Mouse (Mus musculus) gastrocnemius, postnatal 14 days (tissue): ENCODE data around the gene Slc25a11. TPM values are rescaled to one million over a fixed set of nuclear protein-coding genes. Genes with fewer than 3 reads are reported as not detected.

Experiments used
- DNase-seq: peaks from one replicate; pipeline ENCODE4 v3.0.0; 2021; ENCODE audit warnings: mixed read lengths
- intact Hi-C: fragments of 180-260 bp; cut with DNase I; formaldehyde crosslinking; loops from one replicate; pipeline ENCODE4 v1.15.1; 2025; ENCODE audit warnings: low total_unique reads
- total RNA-seq, 2 experiments: library from RNA; stranded (reverse); gene quantifications; 2 replicates each; pipeline ENCODE4 v1.2.3; 2021

The Slc25a11 gene
- total RNA-seq, 2 experiments from 2014 or later: 278 to 315 TPM

DNA sequence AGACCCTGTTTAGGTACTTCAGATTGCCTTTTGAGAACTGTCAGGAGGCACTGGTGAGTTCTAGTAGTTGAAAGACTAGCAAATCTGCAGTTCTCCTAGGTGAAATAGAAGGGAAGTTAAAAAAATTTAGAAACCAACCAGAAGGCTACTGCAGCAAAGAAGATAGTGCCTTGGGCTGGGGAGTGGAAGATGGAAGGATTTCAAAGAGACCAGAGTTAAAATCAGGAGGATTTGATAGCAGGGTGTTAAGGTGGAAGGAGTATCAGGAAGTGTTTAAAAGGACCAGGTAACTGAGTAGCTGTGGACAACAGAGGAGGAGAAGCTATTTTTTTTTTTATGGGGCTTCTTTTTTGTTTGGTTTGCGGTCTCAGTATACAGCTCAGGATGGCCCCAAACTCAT, 9.5 kb downstream of the Slc25a11 start:
- intact Hi-C loops: no loop called here
- no peak for DNase-seq

- no peak for DNase-seq
- intact Hi-C loops: no loop called here
These were observed 11.7 kb downstream of the Slc25a11 start for GRCm38 (mm10) chr11:70635601-70636000.

DNA sequence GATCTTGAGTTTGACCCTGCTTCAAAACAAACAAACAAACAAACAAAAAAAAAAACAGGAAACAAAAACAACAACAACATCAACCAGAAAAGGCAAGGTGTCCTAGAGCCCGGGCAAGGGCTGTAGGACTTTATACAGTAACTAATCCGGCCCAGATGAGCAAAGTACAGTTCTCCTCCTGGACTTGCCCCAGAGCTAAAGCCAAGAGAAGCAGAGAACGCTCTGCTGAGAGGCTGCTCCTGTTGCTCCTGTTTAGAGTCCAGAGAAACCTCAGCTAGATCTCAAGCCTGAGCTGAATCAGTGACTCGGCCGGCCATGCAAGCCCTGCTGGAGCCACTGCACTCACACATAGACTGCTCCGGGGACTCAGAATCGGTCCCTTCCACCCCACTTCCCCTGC, 17.1 kb downstream of the Slc25a11 start:
- DNase-seq: no peak
- intact Hi-C loops: no loop called here

DNA sequence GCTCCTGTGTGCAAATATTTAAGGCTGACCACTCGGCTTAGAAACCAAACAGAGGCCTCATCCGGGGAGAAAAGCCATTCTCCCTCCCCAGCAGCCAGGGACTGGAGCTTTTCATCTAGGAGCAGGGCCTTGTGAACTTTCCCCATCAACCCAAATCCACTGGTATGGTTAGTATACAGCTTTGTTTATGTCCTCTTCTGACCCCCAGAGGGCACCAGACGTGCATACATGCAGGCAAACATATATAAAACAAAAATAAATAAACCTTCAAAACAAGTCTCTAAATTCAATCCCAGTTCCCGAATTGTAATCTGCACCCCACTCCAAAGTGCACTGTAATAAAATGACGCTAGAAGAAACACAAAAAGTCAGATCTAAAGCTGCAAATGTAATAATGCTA, 17.7 kb downstream of the Slc25a11 start:
- intact Hi-C loops: loop anchor here (5.0 kb wide), 1 partner anchor 128 kb away; no protein-coding TSS in a partner anchor
- DNase-seq: no peak

DNA sequence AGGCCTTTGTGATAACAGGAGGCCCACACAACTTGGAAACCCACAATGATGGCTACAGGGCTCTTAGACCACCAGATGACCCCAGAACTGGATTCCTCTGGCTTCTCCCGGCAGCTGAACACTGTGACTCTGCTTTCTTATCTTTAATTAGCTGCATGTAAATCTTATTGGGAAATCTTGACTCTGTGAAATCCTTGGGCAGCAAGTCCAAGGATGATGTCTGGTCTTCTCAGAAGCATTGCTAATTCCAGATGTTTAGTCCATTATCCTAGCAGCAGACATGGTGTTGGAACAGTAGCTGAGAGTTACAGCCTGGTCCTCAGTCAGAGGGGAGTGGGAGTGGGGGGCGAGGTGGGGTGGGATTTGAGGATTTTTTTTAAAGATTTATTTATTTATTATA, 18.8 kb downstream of the Slc25a11 start:
- DNase-seq: no peak
- intact Hi-C loops: loop anchor here (5.0 kb wide), 1 partner anchor 129 kb away; no protein-coding TSS in a partner anchor

- intact Hi-C loops: loop anchor here (5.0 kb wide), 1 partner anchor 130 kb away; no protein-coding TSS in a partner anchor
- no peak for DNase-seq
These were observed 20.4 kb downstream of the Slc25a11 start for GRCm38 (mm10) chr11:70626877-70627276.

DNA sequence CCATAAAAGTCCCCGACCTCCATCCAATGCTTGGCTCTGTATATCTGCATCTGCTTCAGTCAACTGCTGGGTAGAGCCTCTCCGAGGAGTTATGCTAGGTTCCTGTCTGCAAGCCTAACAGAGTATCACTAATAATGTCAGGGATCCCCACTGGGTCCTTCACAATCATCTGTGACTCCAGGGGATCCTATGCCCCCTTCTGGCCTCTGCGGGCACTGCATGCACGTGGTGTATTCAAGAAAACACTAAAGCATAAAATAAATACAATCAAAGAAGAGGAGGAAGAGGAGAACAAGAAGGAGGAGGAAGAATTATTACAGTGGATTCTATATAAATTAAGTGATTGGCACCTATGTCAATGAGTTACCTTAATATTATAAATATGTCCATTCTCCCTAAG, 21.8 kb downstream of the Slc25a11 start:
- intact Hi-C loops: loop anchor here (5.0 kb wide), 1 partner anchor 132 kb away; no protein-coding TSS in a partner anchor
- peak; percentile 51 for DNase-seq

GRCm38 (mm10) chr11:70623053-70623742, 24.1 kb downstream of the Slc25a11 start:
- intact Hi-C loops: loop anchor here (5.0 kb wide), 1 partner anchor 831 kb away; no protein-coding TSS in a partner anchor

DNA sequence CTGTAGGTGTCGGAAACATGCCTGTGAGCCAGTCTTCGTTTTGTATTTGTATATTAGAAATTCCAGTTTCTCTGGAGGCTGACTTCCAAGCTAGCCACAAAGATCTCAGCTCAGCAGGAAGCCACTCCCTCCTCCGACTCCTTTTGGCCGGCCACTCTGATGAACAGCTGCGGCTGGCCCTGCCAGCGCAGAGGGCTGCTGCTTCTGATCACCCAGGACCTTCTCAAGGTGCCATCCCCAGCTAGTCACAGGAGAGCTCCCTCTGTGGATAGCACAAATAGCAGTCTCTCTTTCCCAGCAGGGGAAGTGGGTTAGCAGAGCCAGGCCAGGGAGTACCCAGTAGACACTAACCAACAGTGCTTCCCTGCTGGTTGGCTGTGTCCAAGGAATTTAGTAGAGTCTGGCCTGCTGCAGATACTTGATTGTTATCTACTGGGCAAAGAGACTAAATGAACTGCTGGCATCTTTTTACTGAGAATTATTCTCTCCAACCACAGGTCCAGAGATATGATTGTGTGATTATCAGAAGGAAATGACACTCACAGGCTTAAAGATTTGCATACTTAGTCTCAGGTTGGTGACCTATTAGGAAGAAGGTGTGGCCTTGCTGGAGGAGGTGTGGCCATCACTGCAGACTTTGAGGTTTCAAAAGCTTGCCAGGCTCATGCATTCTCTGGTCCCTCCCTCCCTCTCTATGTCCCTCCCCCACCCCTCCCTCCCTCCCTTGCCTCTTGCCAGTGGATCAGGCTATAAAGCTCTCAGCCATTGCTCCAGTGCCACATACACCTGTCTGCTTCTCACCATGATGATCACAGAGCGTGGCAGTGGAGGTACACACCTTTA, 25.1 kb downstream of the Slc25a11 start:
- peak; percentile 71 for DNase-seq
- intact Hi-C loops: loop anchor here (5.0 kb wide), 1 partner anchor 830 kb away; no protein-coding TSS in a partner anchor

More at GRCm38 (mm10) chr11:70623053-70623742, 24.1 kb downstream of the Slc25a11 start:
- DNase-seq: no peak

- intact Hi-C loops: loop anchor here (10.0 kb wide), 1 partner anchor 184 kb away; the partner anchor contains the start of gene Arrb2
- DNase-seq: peak; percentile 46
These were observed 28.2 kb downstream of the Slc25a11 start, which contains the start of gene Chrne for GRCm38 (mm10) chr11:70619101-70619500. Gene Chrne (minus strand): TSS chr11:70619216.

GRCm38 (mm10) chr11:70615516-70616093, 31.7 kb downstream of the Slc25a11 start, which contains the start of gene 4930544D05Rik:
Gene 4930544D05Rik (plus strand): TSS chr11:70615848.
- intact Hi-C loops: loop anchor here (10.0 kb wide), 1 partner anchor 181 kb away; the partner anchor contains the start of gene Arrb2
- no peak for DNase-seq

- intact Hi-C loops: loop anchor here (10.0 kb wide), 1 partner anchor 180 kb away; the partner anchor contains the start of gene Arrb2
- peak; percentile 73 for DNase-seq
These were observed 32.2 kb downstream of the Slc25a11 start for GRCm38 (mm10) chr11:70615074-70615473.

- intact Hi-C loops: loop anchor here (10.0 kb wide), 1 partner anchor 178 kb away; the partner anchor contains the start of gene Arrb2
- no peak for DNase-seq
These were observed 34.8 kb downstream of the Slc25a11 start for GRCm38 (mm10) chr11:70612505-70612904.

DNA sequence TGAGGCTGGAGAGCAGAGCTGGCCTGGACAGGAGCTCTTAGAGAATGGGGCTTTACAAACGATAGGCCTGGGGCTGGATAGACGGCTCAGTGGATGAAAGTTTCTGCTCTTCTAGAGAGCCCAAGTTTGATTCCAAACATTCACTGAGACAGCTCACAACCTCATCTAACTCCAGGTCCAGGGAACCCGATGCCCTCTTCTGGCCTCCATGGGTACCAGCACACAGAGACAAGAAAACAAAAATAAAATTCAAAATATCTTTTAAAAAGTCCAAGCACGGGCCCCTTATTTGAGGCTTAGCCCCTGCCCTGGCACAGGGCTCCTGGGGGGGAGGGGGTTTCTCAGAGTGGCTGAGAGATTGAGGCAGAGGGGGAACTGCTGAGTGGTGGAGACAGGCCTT, 36.5 kb downstream of the Slc25a11 start:
- DNase-seq: no peak
- intact Hi-C loops: loop anchor here (10.0 kb wide), 1 partner anchor 176 kb away; the partner anchor contains the start of gene Arrb2

- intact Hi-C loops: loop anchor here (5.0 to 10.0 kb wide), 2 partner anchors 76 to 154 kb away; partner anchors contain the start of genes Cxcl16, Gm40193, Med11 and Zmynd15
- peak; percentile 38 for DNase-seq
These were observed 38.8 kb downstream of the Slc25a11 start for GRCm38 (mm10) chr11:70608381-70609066.

DNA sequence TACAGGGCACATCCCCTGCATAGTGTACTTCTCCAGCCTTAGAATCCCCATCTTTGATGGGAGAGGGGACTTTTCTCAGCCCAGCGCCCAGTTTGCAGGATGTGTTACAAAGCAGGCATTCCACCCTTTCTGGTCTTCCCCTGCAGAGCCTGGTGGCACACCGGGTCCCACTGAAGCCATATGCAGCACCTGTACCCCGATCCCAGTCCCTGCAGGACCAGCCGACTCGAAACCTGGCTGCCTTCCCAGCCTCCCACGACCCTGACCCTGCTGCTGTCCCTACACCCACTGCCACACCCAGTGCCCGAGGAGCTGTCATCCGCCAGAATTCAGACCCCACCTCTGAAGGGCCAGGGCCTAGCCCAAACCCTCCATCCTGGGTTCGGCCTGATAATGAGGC, 39.7 kb downstream of the Slc25a11 start:
- DNase-seq: no peak
- intact Hi-C loops: loop anchor here (5.0 to 10.0 kb wide), 2 partner anchors 75 to 153 kb away; partner anchors contain the start of genes Cxcl16, Gm40193, Med11 and Zmynd15

DNA sequence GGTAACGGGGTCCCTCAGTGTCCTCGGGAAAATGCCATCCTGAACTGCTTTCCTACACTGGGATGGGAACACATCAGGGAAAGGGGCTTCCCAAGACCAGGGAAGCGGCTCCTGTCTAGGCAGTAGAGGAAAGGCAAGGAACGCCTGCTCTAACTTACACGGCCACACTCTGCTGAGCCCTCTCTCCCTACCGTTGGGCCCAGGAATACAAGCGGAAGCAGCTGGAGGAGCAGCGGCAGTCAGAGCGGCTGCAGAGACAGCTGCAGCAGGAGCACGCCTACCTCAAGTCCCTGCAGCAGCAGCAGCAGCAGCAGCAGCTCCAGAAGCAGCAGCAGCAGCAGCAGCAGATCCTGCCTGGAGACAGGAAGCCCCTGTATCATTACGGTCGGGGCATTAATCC, 40.6 kb downstream of the Slc25a11 start:
- intact Hi-C loops: loop anchor here (5.0 to 10.0 kb wide), 2 partner anchors 74 to 152 kb away; partner anchors contain the start of genes Cxcl16, Gm40193, Med11 and Zmynd15
- DNase-seq: no peak

- peak; percentile 68 for DNase-seq
- intact Hi-C loops: loop anchor here (2.0 to 10.0 kb wide), 3 partner anchors 73 to 150 kb away; partner anchors contain the start of genes Cxcl16, Gltpd2, Gm40193 and Med11
These were observed 42.2 kb downstream of the Slc25a11 start for GRCm38 (mm10) chr11:70605024-70605566.
